Mouse (Mus musculus) embryonic fibroblast, embryonic 13.5 days (primary cell): ENCODE measurements around the gene Nr2c2. TPM values are rescaled to one million over a fixed set of nuclear protein-coding genes. Genes with fewer than 3 reads are reported as not detected.

ENCODE experiments used
- H3K27ac ChIP-seq: 2 replicates; pipeline ENCODE4 v1.5.1; 2012; ENCODE audit warnings: low read length, control low read depth, inconsistent platforms; ENCODE audit not compliant: insufficient read depth
- H3K4me1 ChIP-seq: 2 replicates; pipeline ENCODE4 v1.6.1; 2011; ENCODE audit warnings: low read length; ENCODE audit not compliant: control insufficient read depth, insufficient read depth
- H3K4me3 ChIP-seq: 2 replicates; pipeline ENCODE4 v1.5.1; 2011; ENCODE audit warnings: mild to moderate bottlenecking, control low read depth, low read length; ENCODE audit not compliant: insufficient read depth
- CTCF ChIP-seq: IDR thresholded peaks from 2 replicates; pipeline ENCODE4 v1.5.1; 2011; ENCODE audit warnings: mild to moderate bottlenecking, control low read depth, low read length, moderate library complexity, borderline replicate concordance; ENCODE audit not compliant: insufficient read depth
- POLR2A ChIP-seq: IDR thresholded peaks from 2 replicates; pipeline ENCODE4 v1.6.1; 2011; ENCODE audit warnings: low read depth, mild to moderate bottlenecking, control low read depth, low read length, moderate library complexity
- polyA plus RNA-seq: library from polyadenylated mRNA; stranded (reverse); fragments of >200 nt; gene quantifications from 2 replicates; pipeline ENCODE4 v1.2.4, GENCODE M21; 2011; ENCODE audit warnings: low read depth; ENCODE audit not compliant: missing spikeins, insufficient read length

Nr2c2 gene
- polyA plus RNA-seq: 34.5 and 45.1 TPM in 2 replicates

DNA sequence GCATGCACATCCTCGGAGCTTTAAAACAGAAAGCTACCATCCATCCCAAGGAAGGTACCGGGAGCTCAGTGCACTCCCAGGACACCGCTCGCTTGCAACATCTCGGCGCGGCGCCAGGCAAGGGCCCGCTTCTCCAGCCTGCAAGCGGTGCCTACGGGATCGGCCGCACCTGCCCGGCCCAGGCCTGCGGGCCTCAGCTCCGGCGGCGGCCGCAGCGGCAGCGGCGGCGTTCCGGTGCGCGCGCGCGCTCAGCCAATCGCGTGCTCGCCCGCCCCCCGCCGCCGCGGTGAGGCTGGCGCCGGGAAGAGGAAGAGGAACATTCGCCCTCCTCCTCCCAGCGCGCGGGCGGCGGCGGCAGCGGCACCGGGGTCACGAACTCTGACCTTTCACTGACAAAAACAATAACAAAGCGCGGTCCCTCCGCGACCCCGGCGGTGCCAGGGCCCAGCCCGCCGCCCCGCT, at the start of gene Nr2c2:
Gene Nr2c2 (plus strand): TSS at position 261 of the 462 bp plus-strand sequence.
- 0 out of 2 replicates have a peak, but pooled peaks cover 3% of the 10 kb centered on the region for H3K4me1 ChIP-seq
- peak; percentile 80; the same call in 1 of the 2 replicates for TF ChIP-seq POLR2A
- no peak for TF ChIP-seq CTCF
- peak within 1 kb of the TSS; percentile 97 for H3K27ac ChIP-seq
- H3K4me3 ChIP-seq: peak within 1 kb of the TSS; percentile 91

DNA sequence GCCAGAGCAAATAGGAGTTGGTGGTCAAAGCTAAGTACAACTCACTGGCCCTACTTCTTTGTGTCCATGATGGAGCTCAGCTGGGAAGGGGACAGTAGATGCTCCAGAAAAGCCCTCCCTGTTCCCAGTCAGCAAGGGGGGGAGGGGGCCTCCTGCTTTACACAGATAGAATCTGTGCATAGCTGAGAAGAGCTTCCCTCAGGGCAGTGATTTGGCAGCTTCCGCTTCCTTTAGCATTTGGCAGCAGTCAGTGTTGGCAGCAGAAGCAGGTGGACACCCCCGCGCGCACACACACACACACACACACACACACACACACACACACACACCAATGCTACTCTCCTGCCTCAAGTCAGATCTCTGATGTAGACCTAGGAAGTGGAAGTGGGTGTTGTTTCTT, 49.1 kb upstream of the Nr2c2 start:
- TF ChIP-seq POLR2A: no peak
- no peak for TF ChIP-seq CTCF
- H3K27ac ChIP-seq: no peak overlapping the region
- no peaks in the 10 kb centered on the region for H3K4me1 ChIP-seq
- no peak overlapping the region for H3K4me3 ChIP-seq

DNA sequence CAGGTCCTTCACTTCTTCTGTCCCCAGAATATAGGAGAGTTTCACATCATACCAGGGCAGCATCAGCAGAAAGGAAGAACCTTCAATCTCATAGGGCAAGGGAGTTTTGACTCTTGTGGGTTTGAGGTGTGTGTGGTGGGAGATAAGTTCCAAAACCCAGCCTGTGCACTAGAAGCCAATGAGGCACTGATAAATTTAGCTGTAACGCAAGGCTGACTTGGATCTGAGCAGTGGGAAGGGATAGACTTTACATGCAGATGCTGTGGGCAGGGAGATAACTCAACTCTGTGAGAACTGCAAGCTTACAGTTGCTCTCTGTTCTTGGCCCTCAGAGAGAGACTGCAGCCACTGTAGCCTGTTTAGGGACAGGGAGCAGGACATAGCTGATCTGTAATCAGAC, 48.3 kb upstream of the Nr2c2 start:
- Histone ChIP-seq H3K4me3 (no peak overlapping the region), H3K4me1 (no peaks in the 10 kb centered on the region), H3K27ac (no peak overlapping the region)
- TF ChIP-seq POLR2A (no peak), CTCF (no peak)

DNA sequence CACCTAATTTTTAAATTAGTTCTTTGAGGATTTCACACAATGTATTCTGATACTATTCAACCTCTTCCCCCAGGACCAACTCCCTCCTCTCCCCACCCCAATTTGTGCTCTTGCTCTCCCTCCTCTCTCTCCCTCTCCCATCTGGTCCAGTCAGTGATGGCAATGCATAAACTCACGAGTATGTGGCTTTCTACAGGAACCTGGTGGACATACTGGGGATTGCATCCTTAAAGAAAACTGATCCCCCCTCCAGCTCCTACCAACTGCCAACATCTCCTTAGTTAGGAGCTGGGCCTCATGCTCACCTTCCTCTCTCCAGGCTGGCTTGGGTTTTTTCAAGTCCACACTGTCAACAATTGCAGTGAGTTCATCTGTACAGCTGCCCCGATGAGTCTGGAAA, 33.4 kb upstream of the Nr2c2 start:
- TF ChIP-seq CTCF (no peak), POLR2A (no peak)
- Histone ChIP-seq H3K4me3 (no peak overlapping the region), H3K27ac (no peak overlapping the region), H3K4me1 (no peaks in the 10 kb centered on the region)

DNA sequence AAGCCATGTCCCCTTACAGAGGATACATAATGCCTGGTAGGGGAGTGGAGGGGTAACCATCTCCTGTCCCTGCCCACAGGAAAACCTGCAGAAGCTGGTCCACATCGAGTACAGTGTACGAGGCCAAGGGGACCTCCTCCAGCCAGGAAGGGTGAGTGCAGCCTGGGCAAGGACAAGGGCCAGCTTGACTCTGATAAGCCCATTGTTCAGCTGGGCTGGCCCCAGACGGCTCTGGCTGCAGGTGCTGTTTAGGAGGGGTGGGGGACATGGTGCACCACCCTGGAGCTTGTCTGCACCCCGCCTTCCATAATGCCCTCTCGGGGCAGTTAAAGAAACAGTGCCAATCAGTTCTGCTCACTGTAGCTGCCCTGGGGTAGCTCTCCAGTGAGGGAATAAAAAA, 29.5 kb upstream of the Nr2c2 start:
- no peak overlapping the region for H3K4me3 ChIP-seq
- no peak overlapping the region for H3K27ac ChIP-seq
- no peak for TF ChIP-seq CTCF
- TF ChIP-seq POLR2A: no peak
- no peaks in the 10 kb centered on the region for H3K4me1 ChIP-seq

DNA sequence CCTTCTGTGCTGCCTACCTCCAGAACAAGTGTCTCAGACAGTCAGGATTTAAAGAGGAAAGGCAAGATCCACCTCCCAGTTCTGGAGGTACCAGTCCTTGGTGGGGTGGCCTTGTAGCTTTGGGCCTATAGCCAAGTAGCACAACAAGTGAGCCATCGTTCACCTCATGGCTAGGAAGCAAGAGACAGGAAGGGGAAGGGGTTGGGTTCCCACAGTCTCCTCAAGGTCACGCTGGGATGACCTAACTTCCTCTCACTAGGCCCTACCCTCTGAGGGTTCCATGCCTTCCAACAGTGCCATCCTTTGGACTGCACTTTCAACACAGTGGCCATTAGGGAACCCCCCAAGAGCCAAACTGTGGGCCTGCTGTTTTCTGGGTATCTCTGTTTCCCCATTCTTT, 27.7 kb upstream of the Nr2c2 start:
- no peak overlapping the region for H3K4me3 ChIP-seq
- TF ChIP-seq CTCF (no peak), POLR2A (no peak)
- H3K27ac ChIP-seq: no peak overlapping the region
- no peaks in the 10 kb centered on the region for H3K4me1 ChIP-seq

DNA sequence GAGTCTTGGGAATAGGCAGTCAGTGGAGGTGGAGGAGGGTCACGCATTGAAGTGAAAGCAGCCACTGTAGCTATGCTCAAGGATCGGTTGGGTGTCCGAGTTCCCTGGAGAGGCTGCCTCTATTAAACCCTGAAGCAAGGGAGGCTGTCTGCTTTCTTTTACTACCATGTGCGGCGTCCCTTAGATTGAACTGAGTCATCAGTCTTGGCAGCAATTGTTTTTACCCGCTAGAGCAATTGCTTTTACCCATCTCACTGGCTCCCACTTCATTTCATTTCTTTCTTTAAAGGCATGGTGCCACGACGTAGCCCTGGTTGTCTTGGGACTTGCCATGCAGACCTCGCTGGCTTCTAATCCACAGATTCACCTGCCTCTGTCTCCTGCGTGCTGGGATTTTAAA, 27.1 kb upstream of the Nr2c2 start:
- Histone ChIP-seq H3K4me1 (no peaks in the 10 kb centered on the region), H3K27ac (no peak overlapping the region), H3K4me3 (no peak overlapping the region)
- no peak for TF ChIP-seq POLR2A
- no peak for TF ChIP-seq CTCF

DNA sequence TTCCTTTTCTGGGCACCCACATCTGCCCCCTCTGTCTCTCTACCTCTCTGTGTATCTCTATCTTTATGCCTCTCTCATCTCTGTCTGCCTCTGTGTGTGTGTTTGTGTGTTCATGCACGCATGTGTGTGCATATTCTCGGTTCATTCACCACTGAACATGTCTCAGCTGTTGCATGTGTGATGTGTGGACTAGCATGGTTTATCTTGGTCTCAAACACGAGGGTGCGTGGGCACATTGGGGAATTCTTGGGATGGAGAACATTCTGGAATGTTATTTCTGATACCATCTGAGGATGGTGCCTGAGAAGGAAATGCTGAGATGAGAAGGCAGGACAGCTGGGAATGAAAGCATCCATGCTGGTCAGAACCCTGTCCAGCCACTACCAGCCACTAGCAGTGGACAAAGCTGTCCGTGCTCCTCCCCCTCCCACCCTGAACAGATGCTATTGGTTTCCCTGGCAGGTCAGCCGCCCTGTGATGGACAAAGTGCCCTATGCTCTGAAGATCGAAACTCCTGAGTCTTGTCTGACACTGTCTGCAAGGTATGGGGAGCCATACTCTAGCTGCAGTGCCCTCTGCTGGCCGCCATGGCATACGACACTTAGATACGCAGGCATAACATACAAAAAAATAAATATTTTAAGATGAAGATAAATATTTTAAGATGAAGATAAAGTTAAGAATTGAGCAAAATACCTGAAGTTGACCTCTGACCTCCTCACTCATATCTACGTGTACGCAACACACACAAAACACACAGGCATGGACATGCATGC, 25.3 kb upstream of the Nr2c2 start:
- peak; percentile 89 for TF ChIP-seq CTCF
- no peak for TF ChIP-seq POLR2A
- H3K4me3 ChIP-seq: no peak overlapping the region
- H3K4me1 ChIP-seq: no peaks in the 10 kb centered on the region
- no peak overlapping the region for H3K27ac ChIP-seq

DNA sequence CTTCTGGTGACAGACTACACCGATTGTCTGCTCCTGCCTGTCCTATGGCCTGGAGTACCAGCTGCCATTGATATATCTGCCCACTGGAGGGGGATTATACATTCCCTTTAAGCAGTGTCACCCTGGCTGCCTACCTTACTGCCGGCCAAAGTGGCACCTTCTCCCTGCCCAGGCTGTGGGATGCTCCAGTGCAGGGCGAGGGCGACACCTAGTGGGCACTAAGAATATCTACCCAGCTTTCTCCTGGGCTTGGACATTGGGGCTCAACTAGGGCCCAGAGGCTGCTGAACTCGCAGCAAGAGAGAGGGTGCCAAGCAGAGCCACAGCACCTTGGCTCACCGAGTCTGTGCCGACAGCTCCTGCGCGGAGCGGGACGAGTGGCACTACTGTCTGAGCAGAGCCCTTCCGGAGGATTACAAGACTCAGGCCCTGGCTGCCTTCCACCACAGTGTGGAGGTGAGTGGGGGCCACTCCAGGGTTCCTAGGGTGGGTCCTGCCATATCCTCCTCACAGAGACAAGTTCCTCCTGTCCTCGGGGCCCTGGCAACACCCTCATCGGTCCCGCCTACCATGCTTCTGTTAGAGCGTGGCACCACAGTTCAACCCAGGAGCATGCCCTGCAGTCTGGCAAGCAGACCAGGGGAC, 23.9 kb upstream of the Nr2c2 start:
- TF ChIP-seq CTCF: peak; percentile 97
- TF ChIP-seq POLR2A: no peak
- H3K27ac ChIP-seq: no peak overlapping the region
- no peak overlapping the region for H3K4me3 ChIP-seq
- no peaks in the 10 kb centered on the region for H3K4me1 ChIP-seq
